Comparison of ENCODE assay signal across 7 mouse cellular contexts in genomic region chr16:5765143-5765542, GRCm38 (mm10).
DNase-seq lines count a peak whose midpoint lies in the region; ATAC-seq and TF ChIP-seq lines count a peak whose summit lies in the region.

No protein-coding gene starts in this region.

- no peaks in the 10 kb centered on the region for H3K4me1 ChIP-seq in liver, embryonic 11.5 days (replicated peaks; ENCODE audit: control insufficient read depth, insufficient read depth, low read length)
- H3K4me1 ChIP-seq in liver, embryonic 12.5 days, result no peaks in the 10 kb centered on the region
- H3K4me1 ChIP-seq in midbrain, postnatal 0 days (ENCODE audit: insufficient read depth, low read length), result no peaks in the 10 kb centered on the region

- H3K27me3 ChIP-seq in liver, embryonic 11.5 days (replicated peaks; ENCODE audit: control insufficient read depth, insufficient read depth, low read length), result no peaks in the 10 kb centered on the region
- no peaks in the 10 kb centered on the region for H3K27me3 ChIP-seq in liver, embryonic 12.5 days (replicated peaks)
- no peaks in the 10 kb centered on the region for H3K27me3 ChIP-seq in midbrain, postnatal 0 days (ENCODE audit: insufficient read depth, low read length)

- WGBS in liver, embryonic 11.5 days, result 25% methylated on average over 4 of the region's 4 CpGs
- WGBS in liver, embryonic 12.5 days (ENCODE audit: insufficient replicate concordance), result 18% methylated on average over 4 of the region's 4 CpGs
- WGBS in midbrain, postnatal 0 days, result 45% methylated on average over 4 of the region's 4 CpGs

- DNase-seq in liver, embryonic 11.5 days (ENCODE audit: low spot score), result peak; percentile 33
- DNase-seq in R1 (ENCODE audit: low read depth, low spot score), result peak; percentile 54
- peak; percentile 54 for DNase-seq in brain, embryonic 14.5 days (ENCODE audit: low read depth)
- peak; percentile 30 for DNase-seq in midbrain, postnatal 0 days (ENCODE audit: low spot score)
- DNase-seq in gastrocnemius, adult 8-10 months (ENCODE audit: low spot score in 2 of 2), result no peak

- no peak overlapping the region for H3K27ac ChIP-seq in liver, embryonic 11.5 days (ENCODE audit: low read depth, low read length)
- no peak overlapping the region for H3K27ac ChIP-seq in liver, embryonic 12.5 days
- no peak overlapping the region for H3K27ac ChIP-seq in midbrain, postnatal 0 days (ENCODE audit: low read depth, low read length)

- no peak overlapping the region for H3K4me3 ChIP-seq in liver, embryonic 11.5 days (ENCODE audit: low read depth, low read length)
- no peak overlapping the region for H3K4me3 ChIP-seq in liver, embryonic 12.5 days
- H3K4me3 ChIP-seq in midbrain, postnatal 0 days (ENCODE audit: low read depth, low read length), result no peak overlapping the region

- H3K9me3 ChIP-seq in liver, embryonic 11.5 days (ENCODE audit: control insufficient read depth, low read length), result no peaks in the 10 kb centered on the region
- no peaks in the 10 kb centered on the region for H3K9me3 ChIP-seq in liver, embryonic 12.5 days (replicated peaks)
- H3K9me3 ChIP-seq in midbrain, postnatal 0 days (ENCODE audit: low read length), result no peaks in the 10 kb centered on the region

- H3K36me3 ChIP-seq in liver, embryonic 11.5 days (ENCODE audit: control insufficient read depth, insufficient read depth, low read length), result no peaks in the 10 kb centered on the region
- H3K36me3 ChIP-seq in liver, embryonic 12.5 days, result no peaks in the 10 kb centered on the region
- no peaks in the 10 kb centered on the region for H3K36me3 ChIP-seq in midbrain, postnatal 0 days (ENCODE audit: insufficient read depth, low read length)

- no peak for TF ChIP-seq POLR2A in brain, embryonic 14.5 days (IDR thresholded peaks at IDR 0.05; ENCODE audit: borderline replicate concordance, extremely low read depth, insufficient read depth, insufficient read length, poor library complexity, severe bottlenecking)

- no peak for TF ChIP-seq CTCF in brain, embryonic 14.5 days (IDR thresholded peaks at IDR 0.05; ENCODE audit: borderline replicate concordance, extremely low read depth, insufficient read depth, insufficient read length)
- TF ChIP-seq CTCF in midbrain, postnatal 0 days (IDR thresholded peaks at IDR 0.05), result no peak

- ATAC-seq in liver, embryonic 11.5 days (replicated peaks; ENCODE audit: low FRiP score), result no peak
- no peak for ATAC-seq in liver, embryonic 12.5 days
- no peak for ATAC-seq in midbrain, postnatal 0 days (ENCODE audit: low FRiP score)
- no peak for ATAC-seq in megakaryocyte-erythroid progenitor cell, adult 5-6 weeks (replicated peaks; ENCODE audit: low FRiP score, low TSS enrichment, poor library complexity, severe bottlenecking)

- no peak overlapping the region for H3K4me2 ChIP-seq in liver, embryonic 11.5 days
- H3K4me2 ChIP-seq in liver, embryonic 12.5 days, result no peak overlapping the region
- H3K4me2 ChIP-seq in midbrain, postnatal 0 days (ENCODE audit: low read depth, low read length, poor library complexity, severe bottlenecking), result no peak overlapping the region

- no peak overlapping the region for H3K9ac ChIP-seq in liver, embryonic 11.5 days (ENCODE audit: low read depth, low read length)
- no peak overlapping the region for H3K9ac ChIP-seq in liver, embryonic 12.5 days
- H3K9ac ChIP-seq in midbrain, postnatal 0 days (replicated peaks; ENCODE audit: low read length, poor library complexity, severe bottlenecking), result no peak overlapping the region

Comparison
In these comparisons a context has a peak if more than half of its experiments do, and no peak if none do; other contexts are left out.
1. DNase-seq: peak in liver, embryonic 11.5 days (single experiment), R1 (single experiment), brain, embryonic 14.5 days (single experiment) and midbrain, postnatal 0 days (single experiment); none in gastrocnemius, adult 8-10 months (0 of 2).